Mouse (Mus musculus) layer of hippocampus, adult 8-10 months (tissue): ENCODE measurements at regions not wholly inside any gene's neighbourhood (a gene's known extent, or its start where the extent isn't known, plus 50 kb on each side); places are given as distances from the start of the nearest gene placed in this dataset.

Experiments used
- DNase-seq, 2 experiments: peaks; one replicate each; pipeline ENCODE4 v3.0.0; 2022; ENCODE audit warnings: low spot score in 2 of 2

DNA sequence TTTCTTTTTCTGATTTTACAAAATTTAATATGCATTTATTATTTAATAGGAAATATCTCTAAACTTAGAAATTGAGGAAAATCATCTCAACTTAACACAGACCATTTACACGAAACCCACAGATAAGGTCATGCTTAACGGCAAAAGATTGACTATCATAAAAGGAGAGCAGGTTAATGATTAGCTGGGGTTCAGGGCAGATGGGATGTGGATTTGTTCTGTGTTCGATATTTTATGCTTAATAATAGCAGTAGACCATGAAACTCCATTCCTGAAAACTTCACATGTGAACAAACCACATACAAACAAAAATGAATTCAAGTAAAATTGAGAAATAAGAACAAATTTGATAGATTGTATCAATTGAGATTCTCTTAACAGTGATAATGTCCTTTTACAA is 160.4 kb upstream of the Serp2 start:
- DNase-seq: no peak

DNA sequence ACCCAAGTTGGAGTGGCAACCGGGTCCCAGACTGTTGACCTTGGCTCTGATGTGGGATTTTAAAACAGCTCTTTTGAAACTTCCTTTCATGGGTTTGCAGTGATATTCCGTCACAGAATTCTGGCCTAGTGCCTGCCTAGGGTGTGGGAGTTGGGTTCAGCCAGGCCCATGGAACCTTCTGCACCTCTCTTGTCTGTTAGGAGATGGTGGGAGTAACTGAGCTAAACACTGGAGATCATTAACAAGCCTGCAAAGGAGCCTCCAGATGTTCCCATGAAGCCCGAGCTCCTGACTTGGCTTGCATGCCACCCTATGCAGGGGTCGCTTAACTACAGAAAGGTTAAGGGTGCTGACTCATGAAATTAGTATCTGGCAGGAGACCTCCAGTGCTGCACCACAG is 158.0 kb upstream of the Serp2 start:
- DNase-seq: no peak

DNA sequence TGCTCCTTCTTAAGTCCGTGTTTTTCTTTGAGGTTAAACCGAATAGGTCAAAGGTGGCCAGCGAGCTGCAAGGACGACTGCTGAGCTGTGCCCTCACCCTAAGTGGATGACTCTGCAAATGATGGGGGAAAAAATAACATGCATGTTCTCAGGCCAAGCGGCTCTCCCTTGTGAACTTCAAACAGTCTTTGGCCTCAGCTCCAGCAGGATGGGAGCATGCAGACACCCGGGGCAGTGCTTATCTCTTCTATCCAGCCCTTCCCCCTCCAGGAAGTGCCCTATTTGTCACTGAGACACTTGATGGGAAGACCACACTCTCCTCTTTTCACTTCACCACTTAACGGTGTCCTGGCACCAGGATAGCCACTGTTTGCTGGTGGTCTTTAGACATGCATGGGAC is 157.3 kb upstream of the Serp2 start:
- DNase-seq: no peak

DNA sequence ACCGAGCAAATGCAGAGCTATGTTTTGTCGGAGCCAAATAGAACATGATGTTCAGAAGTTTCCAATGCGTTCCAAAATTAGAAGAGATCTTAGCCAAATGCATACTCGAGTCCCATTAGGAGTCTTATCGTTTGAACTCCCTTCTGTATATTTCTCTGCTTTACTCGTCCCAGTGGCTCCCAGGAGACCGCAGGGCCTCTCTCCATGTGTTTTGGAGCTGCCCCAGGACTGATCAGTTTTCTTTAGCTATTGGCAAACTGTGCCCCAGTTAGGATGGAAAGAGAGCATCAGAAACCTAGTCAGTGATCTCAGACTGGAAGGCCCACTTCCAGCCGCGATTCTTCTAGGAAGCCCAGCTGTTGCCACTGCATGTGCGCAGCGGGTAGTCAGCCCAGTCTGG is 152.0 kb upstream of the Serp2 start:
- DNase-seq: peak in 1 of 2 experiments; percentile 31

DNA sequence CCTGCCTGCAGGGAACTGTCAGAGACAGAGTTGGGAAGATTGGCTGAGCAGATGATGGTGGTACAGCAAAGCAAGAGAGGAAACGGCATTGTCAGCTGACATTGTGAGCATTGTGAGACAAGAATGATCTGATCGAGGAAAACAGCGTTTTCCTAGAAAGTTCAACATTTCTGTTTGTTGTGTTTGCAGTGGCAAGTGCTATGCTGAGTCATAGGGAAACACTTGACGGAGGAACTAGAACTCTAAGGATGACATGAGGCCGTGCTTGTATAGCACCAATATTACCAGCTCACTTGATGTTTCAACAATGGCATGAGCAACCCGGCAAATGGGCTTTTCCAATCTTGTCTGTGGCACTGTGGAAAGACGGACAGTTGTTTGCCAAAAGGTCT is 146.7 kb upstream of the Serp2 start:
- DNase-seq: no peak

DNA sequence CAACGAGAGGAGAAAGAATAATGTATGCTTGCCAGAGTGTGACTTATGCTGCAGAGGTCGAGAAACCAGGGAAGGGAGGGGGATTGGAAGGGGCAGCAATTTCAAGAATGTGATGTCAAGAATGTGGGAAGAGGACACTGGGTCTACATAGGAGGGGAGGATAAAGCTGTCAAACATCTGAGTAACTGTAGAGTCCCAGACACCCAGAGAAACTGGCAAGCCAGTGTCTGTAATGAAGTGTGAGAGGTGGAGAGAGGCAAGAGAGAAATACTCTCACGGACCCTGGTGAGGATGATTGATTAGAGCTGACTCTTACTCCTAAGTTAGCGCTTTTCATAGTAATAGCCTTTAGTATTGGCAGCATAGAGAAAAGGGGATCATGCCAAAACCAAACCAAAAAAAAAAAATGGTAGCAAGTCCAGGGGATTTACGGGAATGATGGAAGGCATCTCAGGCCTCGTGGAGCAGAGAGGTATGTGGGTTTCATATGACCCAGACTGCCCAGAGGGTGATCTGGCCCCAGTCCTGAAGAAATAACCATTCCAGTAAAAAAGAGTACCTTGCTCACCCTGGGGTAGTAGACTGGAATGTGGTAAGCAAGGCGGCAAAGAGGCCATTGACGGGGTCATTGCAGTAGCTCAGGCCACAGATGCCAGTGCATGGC is 146.2 kb upstream of the Serp2 start:
- no peak for DNase-seq

DNA sequence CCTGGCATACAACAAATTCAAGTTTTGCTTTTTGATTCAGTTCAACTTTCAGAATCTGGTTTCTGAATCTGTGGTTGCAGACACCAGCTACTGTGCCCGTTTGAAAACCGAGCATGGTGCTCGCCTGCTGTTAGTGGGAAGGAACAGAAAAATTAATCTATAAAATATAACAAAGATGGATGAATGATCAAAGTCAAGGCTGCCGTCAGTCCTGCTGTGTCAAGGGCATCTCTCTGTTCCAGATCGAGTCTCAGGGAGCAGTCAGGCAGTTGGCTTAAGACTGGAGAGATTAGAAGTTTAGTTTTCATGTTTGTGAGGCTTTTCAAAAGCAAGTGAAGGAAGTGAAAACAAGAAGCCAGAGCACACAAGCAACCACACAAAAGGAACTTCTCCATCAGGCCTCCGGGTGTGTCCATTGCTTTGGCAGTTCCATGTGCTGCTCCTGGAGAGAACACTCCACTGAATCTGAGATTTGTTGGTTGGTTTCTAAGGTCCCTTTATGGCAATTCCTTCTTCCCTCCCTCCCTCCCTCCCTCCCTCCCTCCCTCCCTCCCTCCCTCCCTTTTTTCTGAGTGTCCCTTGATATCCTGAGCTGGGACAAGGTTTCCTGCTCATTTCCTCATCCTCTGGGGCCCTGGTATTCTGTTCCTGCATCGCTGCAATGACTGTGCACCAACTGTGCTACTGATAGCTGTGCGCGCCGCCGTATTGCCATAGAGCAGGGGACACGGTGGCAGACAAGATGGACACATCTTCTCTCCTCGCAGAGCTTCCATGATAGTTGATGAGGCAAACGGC is 145.4 kb upstream of the Serp2 start:
- DNase-seq: no peak

DNA sequence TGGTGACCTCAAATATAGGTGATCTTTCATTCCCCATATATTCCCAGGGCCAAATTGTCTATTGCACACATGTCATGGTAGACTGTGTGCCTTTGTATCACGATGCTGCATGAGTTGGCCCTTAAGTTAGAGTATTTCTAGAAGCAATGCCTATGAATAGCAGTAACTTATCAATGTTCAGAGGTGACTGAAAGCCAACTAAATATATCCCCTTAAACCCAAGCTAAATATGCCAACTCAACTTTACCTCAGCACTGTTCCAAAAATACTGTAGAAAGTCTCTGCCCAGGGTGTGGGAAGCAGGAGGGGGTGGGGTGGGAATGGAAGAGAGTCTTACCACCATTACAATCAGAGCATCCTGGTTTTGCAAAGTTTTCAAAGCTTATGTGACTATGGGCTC is 144.6 kb upstream of the Serp2 start:
- DNase-seq: no peak

DNA sequence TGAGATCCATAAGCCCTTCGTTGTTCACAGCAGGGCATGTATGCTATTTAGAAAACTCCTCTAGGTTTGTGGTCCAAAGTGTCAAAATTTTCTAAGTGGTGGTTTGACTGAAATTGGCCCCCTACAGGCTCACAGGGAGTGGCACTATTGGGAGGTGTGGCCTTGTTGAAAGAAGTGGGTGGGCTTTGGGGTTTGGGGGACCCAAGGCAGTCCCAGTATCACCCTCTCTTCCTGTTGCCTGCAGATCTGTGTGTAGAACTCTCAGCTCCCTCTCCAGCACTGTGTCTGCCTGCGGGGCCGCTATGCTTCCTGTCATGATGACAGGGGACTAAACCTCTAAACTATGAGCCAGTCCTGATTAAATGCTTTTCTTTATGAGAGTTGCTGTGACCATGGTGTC is 144.1 kb upstream of the Serp2 start:
- DNase-seq: no peak

DNA sequence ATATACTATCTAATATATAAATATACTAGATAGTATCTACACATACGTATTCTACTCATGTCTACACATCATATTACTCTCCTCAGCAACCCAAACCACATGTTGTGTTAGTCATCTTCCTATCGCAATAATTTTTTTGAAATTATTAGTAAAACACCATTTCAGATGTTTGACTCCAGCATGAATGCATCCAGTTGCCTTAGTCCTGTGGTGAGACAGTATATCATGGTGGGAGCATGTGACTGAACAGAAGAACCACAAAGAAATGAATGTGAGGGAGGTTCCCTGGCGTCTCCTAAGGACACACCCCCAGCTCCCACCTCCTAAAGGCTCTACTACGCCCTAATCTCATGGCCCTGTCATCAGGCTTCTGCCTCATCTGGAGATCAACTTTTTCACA is 143.5 kb upstream of the Serp2 start:
- DNase-seq: no peak

DNA sequence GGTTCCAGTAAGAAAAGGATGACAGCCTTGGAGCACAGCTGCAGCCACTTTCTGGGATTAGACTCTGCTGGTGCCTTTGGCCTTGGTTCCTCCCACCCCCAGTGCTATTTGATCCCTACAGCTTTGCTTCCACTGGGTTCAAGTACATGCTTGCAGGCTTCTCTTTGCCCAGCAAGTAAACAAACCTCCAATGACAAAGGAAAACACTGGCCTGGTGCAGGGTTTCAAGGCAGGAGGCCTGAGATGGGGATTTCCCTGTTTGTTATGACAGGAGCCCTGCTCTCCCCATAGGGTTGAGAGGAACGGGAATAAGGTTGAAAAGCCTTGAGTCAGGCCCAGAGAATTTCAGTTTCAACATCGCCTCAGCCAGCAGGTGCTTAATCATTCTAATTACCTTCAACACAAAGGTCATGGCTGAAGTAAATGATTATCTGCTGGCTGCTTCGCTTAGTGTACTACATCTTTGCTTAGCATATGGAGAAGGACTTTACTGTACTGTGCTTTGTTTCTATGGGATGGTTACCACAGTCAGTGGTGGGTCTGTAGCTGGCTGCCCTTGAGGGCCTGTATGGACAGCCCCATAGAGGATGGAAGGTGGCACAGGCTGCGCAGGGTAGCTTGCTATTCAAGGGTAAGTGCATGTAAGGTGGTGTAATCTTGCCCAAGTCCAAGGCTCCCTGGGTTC is 142.2 kb upstream of the Serp2 start:
- DNase-seq: no peak

DNA sequence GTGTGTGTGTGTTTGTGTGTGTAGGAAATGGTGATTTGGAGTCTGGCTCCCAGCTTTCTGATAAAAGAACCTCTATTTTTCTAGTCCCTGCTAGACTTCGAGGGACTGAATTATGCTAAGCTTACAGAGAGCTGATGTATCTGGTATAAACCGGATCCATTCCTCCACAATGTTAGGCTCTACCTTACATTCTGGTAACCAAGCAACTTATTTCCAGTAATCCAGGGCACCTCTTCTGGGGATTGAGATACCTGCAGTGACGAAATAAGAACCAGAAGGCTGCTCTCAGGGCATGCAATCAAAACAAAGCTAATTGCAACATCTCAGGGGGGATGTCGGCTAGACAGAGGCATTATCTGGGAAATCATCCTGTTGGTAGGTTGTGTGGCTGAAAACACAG is 140.0 kb upstream of the Serp2 start:
- no peak for DNase-seq

DNA sequence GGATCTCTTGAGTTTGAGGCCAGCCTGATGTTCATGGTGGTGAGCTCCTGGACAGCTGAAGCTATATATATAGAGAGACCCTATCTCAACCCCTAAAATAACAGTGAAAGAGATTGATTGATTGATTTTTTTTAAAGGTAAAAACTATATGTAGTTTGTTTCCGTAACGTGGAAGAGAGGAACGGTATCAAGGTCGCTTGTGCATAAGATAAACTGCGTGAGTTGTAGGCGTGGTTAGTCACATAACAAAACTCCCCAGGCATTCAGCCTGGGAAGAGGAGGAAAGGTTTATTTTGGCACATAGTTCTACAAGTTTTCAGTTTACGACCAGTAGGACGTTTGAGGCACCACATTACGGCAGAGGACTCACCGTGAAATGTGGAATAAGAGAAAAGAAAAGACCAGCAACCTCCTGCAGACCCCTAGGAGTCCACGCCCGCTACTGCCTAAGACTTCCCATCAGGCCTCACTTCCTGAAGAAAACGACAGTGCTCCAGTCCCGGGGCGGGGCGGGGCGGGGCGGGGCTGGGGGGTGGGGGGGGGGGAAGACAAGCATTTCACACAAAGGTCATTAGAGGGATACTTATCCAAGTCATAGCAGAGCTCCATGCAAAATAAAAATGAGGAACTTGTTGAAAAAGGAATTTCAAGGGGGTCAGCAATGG is 139.1 kb upstream of the Serp2 start:
- no peak for DNase-seq

DNA sequence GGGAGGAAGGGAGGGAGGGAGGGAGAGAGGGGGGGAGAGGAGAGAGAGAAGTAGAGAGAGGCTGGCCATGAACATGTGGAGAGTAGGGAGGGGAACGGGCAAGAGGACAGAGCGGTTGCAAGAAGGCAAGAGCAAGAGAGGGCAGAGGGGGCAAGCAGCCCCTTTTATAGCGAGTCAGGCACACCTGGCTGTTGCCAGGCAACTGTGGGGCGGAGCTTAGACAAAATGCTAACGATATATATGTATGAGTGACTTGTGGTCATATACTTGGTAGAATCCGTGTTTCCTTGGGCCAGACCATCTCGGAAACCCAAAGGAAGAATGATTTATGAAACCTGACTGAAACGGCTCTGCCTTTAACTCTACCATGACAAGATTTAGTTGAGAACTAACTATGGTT is 138.2 kb upstream of the Serp2 start:
- DNase-seq: no peak

DNA sequence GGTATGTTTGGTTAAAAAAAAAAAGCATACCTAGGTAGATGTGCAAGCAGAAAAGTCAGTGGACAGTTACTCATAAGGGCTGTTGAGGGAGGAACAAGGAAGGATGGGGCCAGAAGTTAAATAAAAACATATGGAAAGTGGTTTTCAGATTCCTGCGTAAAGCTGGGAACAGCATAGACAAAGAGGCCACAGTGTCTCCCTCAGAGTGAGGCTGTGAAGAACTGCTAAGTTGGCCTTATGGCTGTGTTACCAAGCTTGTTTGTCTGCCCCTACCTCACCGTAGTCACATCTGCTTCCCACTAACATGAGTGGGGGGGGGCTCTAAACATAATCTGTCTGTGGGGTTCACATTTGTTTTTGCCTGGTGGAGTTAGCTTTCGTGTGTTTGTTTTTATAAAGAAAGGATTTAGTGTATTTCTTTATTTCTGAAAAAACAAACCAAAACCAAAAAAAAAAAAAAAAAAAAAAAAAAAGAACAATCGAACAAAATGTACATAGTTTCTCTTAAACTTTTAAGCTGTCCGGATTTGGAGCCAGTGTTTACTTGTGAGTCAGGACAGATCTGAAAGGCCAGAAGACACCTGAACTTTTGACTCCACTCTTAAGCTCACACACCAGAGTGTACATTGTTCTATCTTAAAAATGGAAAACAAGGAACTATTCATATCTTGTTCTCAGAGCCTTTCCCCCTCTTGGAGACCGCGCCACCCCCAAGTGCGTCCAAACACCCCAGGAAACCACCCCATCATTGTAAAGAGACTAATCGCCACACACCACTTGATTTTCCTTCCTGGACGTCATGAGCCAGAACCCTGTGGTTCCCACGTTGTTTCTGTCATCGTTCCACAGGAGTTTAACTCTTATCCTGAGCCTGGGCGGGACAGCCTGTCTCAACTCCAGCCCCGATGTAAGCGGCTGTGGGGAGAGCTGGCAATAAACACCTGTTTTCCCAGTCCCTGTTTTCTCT is 136.9 kb upstream of the Serp2 start:
- DNase-seq: no peak

DNA sequence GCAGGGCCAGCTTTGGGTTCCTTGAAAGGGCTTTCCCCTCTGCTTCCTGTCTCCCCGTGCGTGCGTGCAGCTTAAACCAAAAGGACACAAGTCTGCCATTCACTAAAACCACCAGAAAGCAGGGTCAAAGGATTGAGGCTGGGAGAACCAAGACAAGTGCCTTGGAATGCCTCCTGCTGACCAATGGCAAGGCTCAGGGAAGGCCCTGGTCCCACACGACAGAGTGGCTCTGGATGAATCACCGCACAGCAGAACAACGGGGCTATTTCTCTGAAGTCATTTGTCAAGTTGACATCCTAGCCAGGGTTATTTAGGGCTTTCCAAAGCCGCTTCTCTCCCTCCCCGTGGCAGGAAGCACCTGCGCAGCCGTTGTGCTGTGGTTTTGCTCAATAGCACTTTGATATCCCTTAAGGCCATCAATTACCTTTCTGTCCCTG is 131.3 kb upstream of the Serp2 start:
- DNase-seq: no peak

DNA sequence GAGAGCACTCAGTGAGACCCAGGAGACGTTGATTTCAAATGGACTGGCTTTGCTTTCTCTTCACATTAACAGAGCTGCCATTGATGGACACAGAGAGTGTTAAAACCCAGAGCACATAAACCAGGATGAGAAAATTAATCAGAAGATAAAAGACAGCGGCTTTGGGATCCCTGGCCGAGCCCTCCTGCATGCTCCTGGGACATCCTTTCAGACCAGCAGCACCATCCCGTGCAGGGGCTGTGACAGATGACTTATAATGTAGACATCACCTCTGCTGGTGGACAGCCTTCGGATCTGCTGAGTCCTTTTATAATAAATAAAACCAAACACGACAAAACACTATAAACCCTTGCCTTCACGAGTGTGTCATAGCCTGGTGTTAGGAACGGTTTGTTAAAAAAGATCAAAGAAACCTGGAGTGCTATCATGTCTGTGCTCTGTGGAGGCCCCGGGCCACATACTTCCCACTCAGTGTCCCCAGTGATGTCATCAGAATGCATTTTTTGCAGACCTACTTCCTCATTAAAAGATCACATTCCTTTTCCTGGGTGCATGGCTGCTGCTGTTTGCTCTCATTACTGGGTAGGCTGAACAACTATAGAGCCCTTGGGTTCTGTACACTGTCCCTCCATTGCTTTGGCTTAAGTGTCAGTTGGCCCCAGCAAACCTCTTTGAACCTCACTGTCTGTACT is 130.2 kb upstream of the Serp2 start:
- no peak for DNase-seq

DNA sequence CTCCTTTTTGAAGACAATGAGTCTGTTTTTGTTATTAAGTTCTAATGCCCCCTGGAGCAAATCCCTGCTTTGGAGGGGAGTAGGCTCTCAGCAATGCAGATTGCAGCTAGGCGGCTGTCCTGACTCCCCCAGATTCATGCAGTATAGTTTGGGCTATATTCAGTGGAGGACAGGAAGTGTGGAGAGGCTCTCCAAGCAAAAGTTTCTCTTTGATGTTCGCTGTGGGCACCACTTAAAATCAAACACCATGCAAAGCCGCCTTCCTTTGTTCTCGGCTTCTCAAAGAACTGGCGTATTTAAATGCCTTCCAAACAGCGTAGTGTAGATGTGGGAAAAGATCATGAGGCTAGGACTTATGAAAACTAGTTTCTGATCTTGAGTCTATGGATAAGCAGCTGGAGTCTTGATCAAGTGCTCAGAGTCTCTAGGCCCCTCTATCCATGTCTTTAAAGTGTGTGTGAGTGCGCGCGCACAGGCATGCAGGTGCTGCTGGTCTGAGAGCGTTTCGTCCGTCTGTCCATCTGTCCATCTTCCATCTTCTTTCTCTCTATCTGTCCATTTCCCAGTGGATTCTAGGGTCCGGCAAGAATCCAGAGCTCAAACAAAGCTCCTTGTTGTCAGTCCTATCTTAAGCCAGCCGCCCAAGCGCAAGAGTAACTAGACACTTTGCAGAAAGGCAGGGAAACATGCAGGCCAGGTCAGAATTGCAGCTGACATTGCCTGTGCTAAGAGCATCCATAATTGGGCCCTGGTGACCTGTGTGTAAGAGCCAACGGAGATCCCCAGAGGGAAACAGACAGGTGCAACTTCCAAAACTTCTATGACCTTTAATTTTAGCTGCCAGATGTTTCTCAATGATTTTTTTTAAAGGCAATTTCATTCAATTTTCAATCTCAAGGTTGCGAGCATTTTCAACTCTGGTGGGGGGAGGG is 129.4 kb upstream of the Serp2 start:
- no peak for DNase-seq

DNA sequence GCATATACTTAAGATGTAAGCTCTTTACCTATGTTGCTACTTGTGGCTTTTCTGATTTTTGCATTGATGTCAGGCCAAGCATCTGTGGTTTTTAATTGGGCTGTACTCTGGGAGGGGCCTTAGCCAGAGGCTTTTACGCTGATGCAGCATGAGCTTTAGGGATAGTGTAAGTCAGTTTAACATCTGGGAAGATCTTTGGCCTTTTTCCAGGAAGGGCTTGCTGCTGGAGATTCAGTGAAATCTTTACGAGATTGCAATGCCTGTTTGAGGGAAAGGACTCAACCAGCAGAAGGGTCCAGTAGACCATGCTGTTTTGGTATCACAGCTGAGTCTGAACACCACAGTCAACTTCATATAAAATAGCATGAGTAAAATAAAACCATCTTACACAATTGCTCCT is 127.6 kb upstream of the Serp2 start:
- no peak for DNase-seq
